Mouse (Mus musculus) spleen, postnatal 14 days (tissue): ENCODE measurements at regions not wholly inside any gene's neighbourhood (a gene's known extent, or its start where the extent isn't known, plus 50 kb on each side); places are given as distances from the start of the nearest gene placed in this dataset.

Source experiments
- DNase-seq, 2 experiments: peaks; one replicate each; pipeline ENCODE4 v3.0.0; 2021 to 2022; ENCODE audit warnings: low spot score in 2 of 2

GRCm38 (mm10) chr1:181299826-181300225 is 52.6 kb upstream of the Cnih3 start:
- DNase-seq: no peak

- DNase-seq: no peak
Observed at GRCm38 (mm10) chr1:181302151-181302550, 50.3 kb upstream of the Cnih3 start.
